Mouse (Mus musculus) lung, postnatal 0 days (tissue): ENCODE results near the gene Snrpb2.

Experiments
- CTCF ChIP-seq: IDR thresholded peaks from 2 replicates; pipeline ENCODE4 v1.5.1; 2016; ENCODE audit warnings: antibody characterized with exemption, mild to moderate bottlenecking
- EP300 ChIP-seq: IDR thresholded peaks from 2 replicates; pipeline ENCODE4 v1.6.1; 2016; ENCODE audit warnings: antibody characterized with exemption, mild to moderate bottlenecking, control low read depth

DNA sequence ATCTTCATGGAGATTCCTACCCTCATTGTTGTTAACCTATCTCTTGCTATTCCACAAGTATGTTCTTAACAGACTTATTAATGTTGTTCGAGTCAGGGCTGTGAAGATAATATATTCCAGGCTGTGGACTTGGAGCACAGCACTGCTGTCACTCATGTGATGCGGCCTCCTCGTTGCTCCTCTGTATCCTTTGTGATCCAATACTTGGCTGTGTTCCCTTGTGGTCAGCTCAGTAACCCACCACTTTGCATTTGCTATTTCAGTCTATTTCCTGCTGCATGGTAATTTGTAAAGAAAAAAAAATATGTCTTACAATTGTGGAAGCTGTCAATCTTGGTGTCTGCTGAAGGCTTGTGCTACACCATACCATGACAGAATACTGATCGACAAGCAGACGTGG, 49.8 kb upstream of the Snrpb2 start:
- no peak for TF ChIP-seq EP300
- TF ChIP-seq CTCF = no peak
